8 mouse cellular contexts compared by ENCODE assay signal in genomic region chr2:163054335-163054840, GRCm38 (mm10). TPM values are rescaled to one million over a fixed set of nuclear protein-coding genes. Genes with fewer than 3 reads are reported as not detected.
A peak's percentile ranks its signal among the peaks of the same experiment; 100 is the strongest.
DNase-seq lines count a peak whose midpoint lies in the region; ATAC-seq lines count a peak whose summit lies in the region.

TSS of gene Mybl2 (plus strand) at chr2:163054687.

- H3K9ac ChIP-seq in hindbrain, embryonic 11.5 days (ENCODE audit: low read depth, low read length), result peak within 1 kb of the TSS; percentile 66

- no peaks in the 10 kb centered on the region for H3K27me3 ChIP-seq in hindbrain, embryonic 11.5 days (ENCODE audit: control insufficient read depth, insufficient read depth, low read length)

- under 1% methylated on average over 42 of the region's 48 CpGs for WGBS in hindbrain, embryonic 11.5 days

- no peaks in the 10 kb centered on the region for H3K9me3 ChIP-seq in hindbrain, embryonic 11.5 days (ENCODE audit: control insufficient read depth, low read length)

- H3K4me3 ChIP-seq in hindbrain, embryonic 11.5 days (ENCODE audit: low read depth, low read length), result peak within 1 kb of the TSS; percentile 74

- ATAC-seq in hindbrain, embryonic 11.5 days (ENCODE audit: low FRiP score), result peak; percentile 99

- H3K36me3 ChIP-seq in hindbrain, embryonic 11.5 days (ENCODE audit: control insufficient read depth, insufficient read depth, low read length), result no peaks in the 10 kb centered on the region

- no peak within 1 kb of the TSS for H3K27ac ChIP-seq in hindbrain, embryonic 11.5 days (ENCODE audit: low read depth, low read length)

- DNase-seq in Muller cell, postnatal 12 days (ENCODE audit: inconsistent ontology term), result peak; percentile 98
- DNase-seq in cerebellum, adult 9-11 months, result peak; percentile 64
- peak; percentile 39 to 86 for DNase-seq in frontal cortex, adult 2 months (ENCODE audit: extremely low spot score in 1 of 2, low spot score in 1 of 2)
- DNase-seq in hindbrain, embryonic 11.5 days (ENCODE audit: low spot score), result peak; percentile 96
- DNase-seq in layer of hippocampus, postnatal 10 days (ENCODE audit: low spot score in 2 of 2), result peak; percentile 82 to 86
- peak; percentile 98 for DNase-seq in lung, postnatal 10 days
- DNase-seq in ovary, postnatal 36 days (ENCODE audit: low spot score), result peak; percentile 93
- DNase-seq in thymus, postnatal 25 days, result peak; percentile 94

- H3K4me1 ChIP-seq in hindbrain, embryonic 11.5 days (replicated peaks; ENCODE audit: control insufficient read depth, insufficient read depth, low read length), result peaks cover 4% of the 10 kb centered on the region; the same call in 1 of the 2 replicates

- peak within 1 kb of the TSS; percentile 95 for H3K4me2 ChIP-seq in hindbrain, embryonic 11.5 days (replicated peaks; ENCODE audit: low read depth, low read length)

RNA-seq across cellular contexts. Expression of gene Mybl2, which starts in this region (rescaled TPM):
- 1.8 and 2.6 TPM in 2 replicates for polyA plus RNA-seq in frontal cortex, adult 2 months (2012; rRNA removed)
- 17.7 and 19.8 TPM in 2 replicates for polyA plus RNA-seq in hindbrain, embryonic 11.5 days (2014; fragmentation: Nextera tagmentation; extraction: Ambion mirVana)
- total RNA-seq in layer of hippocampus, postnatal 10 days (2021), result 1 to 10 TPM; 2.6 to 3.4 TPM
